Mouse (Mus musculus): Measurements from ENCODE around the gene Sept3.
A peak's percentile ranks its signal among the peaks of the same experiment; 100 is the strongest.

The Sept3 gene

GRCm38 (mm10) chr15:82340414-82341035, 65.8 kb downstream of the Sept3 start:
- DNase-seq = no peak

GRCm38 (mm10) chr15:82341036-82341501, 66.4 kb downstream of the Sept3 start:
- no peak for DNase-seq

GRCm38 (mm10) chr15:82341675-82342542, 67.2 kb downstream of the Sept3 start:
- no peak for DNase-seq

- no peak for DNase-seq
These were observed 67.8 kb downstream of the Sept3 start for GRCm38 (mm10) chr15:82342543-82342935.

- DNase-seq = peak in 1 of 2 experiments; percentile 43
These were observed 68.9 kb downstream of the Sept3 start for GRCm38 (mm10) chr15:82343368-82344287.

All from cerebellum, postnatal 10 days (tissue).